Mouse (Mus musculus) kidney, adult 18-20 months (tissue): Measurements from ENCODE around the gene 2310034G01Rik.

Experiments
- DNase-seq: peaks from one replicate; pipeline ENCODE4 v3.0.0; 2021

The 2310034G01Rik gene

GRCm38 (mm10) chr19:46327531-46328064 is 22.5 kb downstream of the 2310034G01Rik start:
- no peak for DNase-seq

GRCm38 (mm10) chr19:46326756-46327305 is 23.3 kb downstream of the 2310034G01Rik start, which contains the start of gene Psd:
Gene Psd (minus strand): TSS chr19:46327156.
- DNase-seq = peak; percentile 59

DNA sequence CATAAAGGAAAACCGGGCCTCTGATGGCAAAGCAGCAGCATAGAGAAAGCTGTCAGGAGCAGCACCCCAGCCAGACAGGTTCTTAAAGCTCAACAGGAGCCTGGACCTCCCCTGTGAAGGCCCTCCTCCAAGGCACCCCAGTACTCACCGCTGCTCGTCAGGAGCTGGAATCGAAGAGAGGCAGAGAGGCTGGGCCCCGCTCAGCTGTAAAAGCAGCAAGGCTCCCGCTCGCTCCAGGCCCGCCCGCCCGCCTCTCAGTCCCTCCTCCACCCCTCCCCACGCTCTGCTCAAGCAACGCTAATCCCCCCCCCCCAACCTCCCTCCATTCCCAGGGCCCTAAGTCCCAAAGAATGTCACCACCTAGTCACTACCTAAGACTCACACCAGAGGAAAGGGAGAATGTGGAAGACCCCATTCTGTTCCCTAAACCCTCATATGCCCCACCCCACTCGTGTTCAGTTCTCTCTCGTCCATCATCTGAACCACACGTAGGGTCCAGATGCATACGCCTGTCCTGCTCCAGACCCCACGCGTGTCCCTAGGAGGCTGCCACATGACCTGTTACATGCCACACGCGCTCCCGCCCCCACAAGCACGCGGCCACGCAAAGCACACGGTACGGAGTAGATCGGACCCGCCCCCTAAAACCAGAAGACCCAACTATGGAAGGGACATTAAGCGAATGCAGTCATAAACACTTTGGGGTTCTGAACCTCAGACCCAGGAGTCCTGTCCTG is 23.9 kb downstream of the 2310034G01Rik start:
- DNase-seq = no peak

DNA sequence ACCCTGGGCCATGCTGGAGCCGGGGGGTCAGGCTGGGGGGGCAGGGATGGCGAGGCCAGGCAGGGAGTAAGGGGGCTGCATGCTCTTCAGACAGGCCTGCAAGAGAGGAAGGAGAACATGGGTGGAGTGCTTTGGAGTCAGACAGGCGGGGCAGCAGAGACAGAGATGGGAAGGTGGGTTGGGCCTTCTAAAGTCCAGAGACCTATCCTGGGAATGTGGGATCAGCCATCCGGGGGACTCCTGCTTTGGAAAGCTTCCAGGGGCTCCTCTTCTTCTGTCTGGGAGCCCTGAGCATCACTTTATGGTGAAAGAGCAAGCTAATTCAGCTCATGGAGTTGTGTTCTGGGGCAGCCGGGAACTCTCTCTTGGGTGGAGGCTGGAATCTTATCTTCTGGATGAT is 25.2 kb downstream of the 2310034G01Rik start:
- DNase-seq = no peak

GRCm38 (mm10) chr19:46324366-46324765 is 25.7 kb downstream of the 2310034G01Rik start:
- DNase-seq = no peak

- no peak for DNase-seq
These were observed 26.4 kb downstream of the 2310034G01Rik start for GRCm38 (mm10) chr19:46323716-46324115.

- no peak for DNase-seq
These were observed 27.0 kb downstream of the 2310034G01Rik start for GRCm38 (mm10) chr19:46322996-46323572.

DNA sequence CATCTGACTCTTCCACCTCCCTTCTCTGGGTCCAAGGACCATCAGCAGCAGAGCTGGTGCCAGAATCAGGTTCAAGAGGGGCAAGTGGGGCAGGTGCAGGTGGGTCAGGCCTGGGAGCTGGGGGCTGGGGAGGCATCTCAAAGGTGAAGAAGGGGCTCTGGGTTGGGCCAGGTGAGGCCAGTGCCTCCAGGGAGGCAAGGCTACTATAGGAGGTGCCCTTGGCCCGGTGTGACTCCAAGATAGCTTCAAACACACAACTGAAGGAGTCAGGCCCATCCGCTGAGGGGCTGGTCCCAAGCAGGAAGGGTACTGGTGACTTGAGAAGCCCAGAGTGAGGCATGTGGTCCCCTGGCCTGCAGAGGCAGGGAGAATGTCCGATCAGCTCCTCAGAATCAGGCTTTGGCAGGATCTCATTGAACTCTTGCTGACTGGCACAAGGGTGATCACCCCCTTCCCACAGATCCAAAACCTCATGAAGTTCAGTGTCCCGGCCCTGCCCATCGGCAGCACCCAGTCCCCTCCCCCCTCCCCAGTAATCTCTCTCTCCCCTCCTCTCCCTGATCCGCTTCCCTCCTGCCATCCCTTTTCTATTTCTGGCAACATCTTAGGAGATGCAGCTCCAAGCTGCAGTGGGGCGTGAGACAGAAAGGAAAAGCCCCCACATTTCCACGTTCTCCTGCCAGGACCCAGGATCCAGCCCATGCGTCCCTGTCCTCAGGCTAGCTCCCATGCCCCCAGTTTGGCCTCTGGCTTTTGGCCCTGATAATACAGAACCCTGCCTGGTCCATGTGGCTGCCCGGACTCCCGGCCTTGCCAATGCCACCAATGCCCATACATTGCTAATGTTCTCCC is 27.7 kb downstream of the 2310034G01Rik start:
- no peak for DNase-seq

- no peak for DNase-seq
These were observed 28.8 kb downstream of the 2310034G01Rik start for GRCm38 (mm10) chr19:46321101-46321943.

- no peak for DNase-seq
These were observed 29.9 kb downstream of the 2310034G01Rik start for GRCm38 (mm10) chr19:46320076-46320785.

GRCm38 (mm10) chr19:46318586-46319378 is 31.3 kb downstream of the 2310034G01Rik start:
- peak; percentile 47 for DNase-seq

DNA sequence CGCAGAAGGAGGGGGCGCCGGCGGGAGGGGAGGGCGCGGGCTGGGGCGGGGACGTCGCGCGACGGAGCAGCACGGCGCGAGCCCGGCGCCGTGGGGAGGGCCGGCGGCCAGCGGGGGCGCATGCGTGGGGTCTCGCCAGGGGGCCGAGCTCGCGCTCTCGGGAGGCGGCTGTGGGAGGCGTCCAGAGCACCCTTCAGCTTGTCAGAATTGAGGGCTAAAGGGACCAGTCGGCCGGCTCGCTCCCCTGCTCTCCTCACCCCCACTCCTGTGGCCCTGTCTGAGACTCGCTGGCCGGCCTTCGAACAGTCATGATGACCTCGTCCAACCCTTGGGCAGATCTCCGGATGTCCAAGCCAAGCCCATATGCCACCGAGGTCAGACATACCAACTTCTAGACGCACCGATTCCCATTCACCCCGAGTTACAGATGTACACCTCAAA is 32.1 kb downstream of the 2310034G01Rik start:
- DNase-seq = no peak

- DNase-seq = no peak
These were observed 32.6 kb downstream of the 2310034G01Rik start for GRCm38 (mm10) chr19:46317546-46317885.

GRCm38 (mm10) chr19:46316846-46317545 is 33.1 kb downstream of the 2310034G01Rik start:
- DNase-seq = no peak

- no peak for DNase-seq
These were observed 34.1 kb downstream of the 2310034G01Rik start for GRCm38 (mm10) chr19:46315752-46316610.

GRCm38 (mm10) chr19:46314872-46315742 is 35.0 kb downstream of the 2310034G01Rik start:
- DNase-seq = no peak

DNA sequence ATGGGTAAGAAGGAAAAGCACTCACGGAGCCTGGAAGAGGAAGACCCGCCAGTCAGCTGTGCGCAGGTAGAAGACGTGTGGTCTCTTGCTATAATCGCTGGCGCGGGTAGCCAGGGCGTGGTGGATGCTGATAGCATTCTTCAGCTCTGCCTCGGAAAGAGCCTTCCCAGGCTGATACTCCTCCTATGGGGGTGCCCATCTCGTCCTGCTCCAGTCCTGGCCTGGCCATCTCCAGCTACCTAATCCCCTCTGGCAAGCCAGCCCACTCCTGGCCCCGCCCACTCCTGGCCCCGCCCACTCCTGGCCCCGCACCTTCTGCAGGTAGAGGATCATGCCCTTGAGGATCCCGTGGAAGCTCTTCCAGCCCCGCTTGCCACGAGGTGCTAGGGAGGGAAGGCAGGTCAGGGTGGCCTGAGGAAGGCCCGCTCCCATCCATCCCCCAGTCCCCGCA is 35.9 kb downstream of the 2310034G01Rik start:
- DNase-seq = peak; percentile 48

GRCm38 (mm10) chr19:46313591-46313990 is 36.5 kb downstream of the 2310034G01Rik start:
- DNase-seq = no peak
